Mouse (Mus musculus): ENCODE data around the gene 9530077C05Rik.
"Not testable (repeated sequence)": the region's sequence is repeated elsewhere in the genome, so short reads cannot be mapped to it uniquely, and the experiment has no call there.

Gene 9530077C05Rik

DNA sequence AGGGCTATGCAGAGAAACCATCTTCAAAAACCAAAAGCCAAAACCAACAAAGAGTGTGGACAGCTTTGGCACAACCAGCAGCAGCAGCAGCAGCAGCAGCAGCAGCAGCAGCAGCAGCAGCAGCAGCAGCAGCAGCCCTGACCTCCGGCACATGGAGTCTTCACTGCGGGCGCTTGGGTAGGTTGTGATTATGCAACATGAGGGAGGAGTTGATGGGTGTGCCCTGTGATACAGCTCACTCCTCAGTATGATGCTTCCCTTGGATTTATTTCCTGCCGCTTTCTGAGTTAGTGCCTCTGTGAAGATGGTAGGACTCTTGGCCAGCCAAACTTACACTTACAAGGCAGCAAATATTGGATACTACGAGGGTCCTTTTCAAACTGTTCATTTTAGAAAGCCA lies 35.9 kb downstream of the 9530077C05Rik start:
- in situ Hi-C loops (cut with MboI; ENCODE audit: low pct_unique_long_range_greater_than_20kb in 1 of 2, low sequenced_read_pairs in 2 of 2, unreplicated experiment in 1 of 2), result no loop called here

DNA sequence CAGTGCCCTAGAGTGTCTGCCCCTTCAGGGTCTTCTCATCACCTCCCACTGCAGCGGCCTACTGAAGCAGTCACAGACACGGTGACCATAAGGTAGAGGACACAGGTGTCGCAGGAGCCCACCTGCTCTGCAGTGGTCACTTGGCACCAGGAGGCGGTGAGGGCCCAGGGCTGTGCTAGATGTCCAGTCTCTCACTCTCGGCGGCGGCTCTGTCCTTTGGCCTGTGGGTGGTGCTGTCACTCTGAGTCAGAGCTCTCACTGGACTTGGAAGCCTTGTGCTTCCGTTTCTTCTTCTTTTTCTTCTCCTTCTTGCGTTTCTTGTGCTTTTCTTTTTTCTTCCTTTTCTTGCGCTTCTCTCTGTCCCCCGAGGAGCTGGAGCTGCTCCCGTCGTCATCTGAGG lies 37.1 kb downstream of the 9530077C05Rik start:
- in situ Hi-C loops (cut with MboI; ENCODE audit: low pct_unique_long_range_greater_than_20kb in 1 of 2, low sequenced_read_pairs in 2 of 2, unreplicated experiment in 1 of 2), result no loop called here

DNA sequence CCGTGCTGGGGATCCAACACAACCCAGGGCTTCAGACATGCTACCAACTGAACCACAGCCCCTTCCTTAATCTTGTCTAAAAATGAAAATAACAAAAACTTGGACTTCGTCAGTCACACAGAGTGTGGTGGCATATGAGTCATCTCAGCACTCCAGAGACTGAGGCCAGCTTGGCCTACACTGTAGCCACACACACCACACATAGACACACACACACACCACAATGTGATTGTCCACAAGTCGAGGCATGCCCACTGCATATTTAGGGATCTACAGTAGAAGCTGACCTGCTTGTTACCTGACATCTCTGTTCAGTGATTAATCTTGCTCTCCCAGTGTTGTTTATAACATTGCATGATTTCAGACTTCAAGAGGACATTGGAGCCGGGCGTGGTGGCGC lies 37.9 kb downstream of the 9530077C05Rik start:
- in situ Hi-C loops (cut with MboI; ENCODE audit: low pct_unique_long_range_greater_than_20kb in 1 of 2, low sequenced_read_pairs in 2 of 2, unreplicated experiment in 1 of 2), result no loop called here

DNA sequence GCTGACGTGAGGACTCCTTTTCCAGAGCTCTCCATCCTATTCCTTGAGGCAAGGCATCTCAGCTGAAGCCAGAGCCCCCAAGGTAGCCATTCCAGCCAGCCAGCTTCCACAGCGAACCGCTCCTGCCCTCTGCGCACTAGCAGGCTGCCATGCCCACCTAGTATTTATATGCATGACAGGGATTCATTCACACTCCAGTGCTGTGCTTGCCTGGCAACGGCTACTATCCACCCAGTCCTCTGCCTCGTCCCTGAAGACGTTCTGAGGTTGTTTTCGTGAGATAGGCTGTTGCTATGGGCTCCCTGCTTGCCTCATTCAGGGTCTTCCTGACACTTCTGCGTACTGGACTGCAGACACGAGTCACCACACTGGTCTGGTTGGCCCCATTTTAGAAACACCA lies 41.4 kb downstream of the 9530077C05Rik start:
- in situ Hi-C loops (cut with MboI; ENCODE audit: low pct_unique_long_range_greater_than_20kb in 1 of 2, low sequenced_read_pairs in 2 of 2, unreplicated experiment in 1 of 2), result no loop called here

DNA sequence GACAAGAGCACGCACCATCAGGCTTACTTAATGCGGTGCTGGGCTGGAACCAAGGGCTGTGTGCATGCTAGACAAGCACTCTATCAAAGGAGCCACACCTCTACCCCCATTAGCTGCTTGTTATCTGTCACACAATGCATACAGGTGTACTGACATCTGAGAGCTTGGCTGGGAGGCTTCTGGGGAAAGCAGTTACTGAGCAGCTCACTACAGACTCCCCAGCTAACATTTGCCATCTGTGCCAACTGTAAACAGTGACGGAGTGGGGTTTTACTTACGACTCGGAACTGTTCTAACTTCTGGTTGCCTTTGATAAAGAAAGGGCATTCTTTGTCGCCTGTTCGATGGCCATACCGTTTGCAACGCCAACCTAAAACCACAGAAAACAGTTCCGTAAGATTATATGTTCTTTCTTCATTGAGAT lies 42.2 kb downstream of the 9530077C05Rik start:
- in situ Hi-C loops (cut with MboI; ENCODE audit: low pct_unique_long_range_greater_than_20kb in 1 of 2, low sequenced_read_pairs in 2 of 2, unreplicated experiment in 1 of 2), result no loop called here

DNA sequence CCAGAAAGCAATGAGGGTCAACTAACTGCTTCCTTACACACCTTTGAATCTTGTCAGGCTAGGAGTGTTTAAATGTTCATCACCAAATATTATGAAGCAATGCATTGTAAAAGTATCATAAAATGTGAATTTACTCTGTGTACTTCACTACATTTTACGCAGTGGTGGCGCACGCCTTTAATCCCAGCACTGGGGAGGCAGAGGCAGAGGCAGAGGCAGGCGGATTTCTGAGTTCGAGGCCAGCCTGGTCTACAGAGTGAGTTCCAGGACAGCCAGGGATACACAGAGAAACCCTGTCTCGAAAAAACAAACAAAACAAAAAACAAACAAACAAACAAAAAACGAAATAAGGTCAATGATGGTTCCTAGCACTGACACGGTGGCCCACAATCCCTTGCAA lies 42.7 kb downstream of the 9530077C05Rik start, which contains the start of gene Gm17545:
TSS of gene Gm17545 (plus strand) at position 301 of the 400 bp plus-strand sequence.
- in situ Hi-C loops (cut with MboI; ENCODE audit: low pct_unique_long_range_greater_than_20kb in 1 of 2, low sequenced_read_pairs in 2 of 2, unreplicated experiment in 1 of 2), result not testable (repeated sequence)

DNA sequence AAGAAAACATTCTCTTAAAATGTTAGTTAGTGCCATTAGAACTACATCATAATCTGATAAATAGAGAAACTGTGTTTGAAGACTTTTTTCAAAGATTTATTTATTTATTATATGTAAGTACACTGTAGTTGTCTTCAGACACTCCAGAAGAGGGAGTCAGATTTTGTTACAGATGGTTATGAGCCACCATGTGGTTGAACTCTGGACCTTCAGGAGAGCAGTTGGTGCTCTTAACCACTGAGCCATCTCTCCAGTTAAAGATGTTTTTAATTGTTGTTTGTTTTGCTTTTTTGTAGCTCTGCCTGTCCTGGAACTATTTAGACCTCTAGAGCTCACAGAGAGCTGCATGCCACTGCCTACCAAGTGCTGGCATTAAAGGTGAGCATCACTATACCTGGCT lies 43.7 kb downstream of the 9530077C05Rik start:
- in situ Hi-C loops (cut with MboI; ENCODE audit: low pct_unique_long_range_greater_than_20kb in 1 of 2, low sequenced_read_pairs in 2 of 2, unreplicated experiment in 1 of 2), result no loop called here

DNA sequence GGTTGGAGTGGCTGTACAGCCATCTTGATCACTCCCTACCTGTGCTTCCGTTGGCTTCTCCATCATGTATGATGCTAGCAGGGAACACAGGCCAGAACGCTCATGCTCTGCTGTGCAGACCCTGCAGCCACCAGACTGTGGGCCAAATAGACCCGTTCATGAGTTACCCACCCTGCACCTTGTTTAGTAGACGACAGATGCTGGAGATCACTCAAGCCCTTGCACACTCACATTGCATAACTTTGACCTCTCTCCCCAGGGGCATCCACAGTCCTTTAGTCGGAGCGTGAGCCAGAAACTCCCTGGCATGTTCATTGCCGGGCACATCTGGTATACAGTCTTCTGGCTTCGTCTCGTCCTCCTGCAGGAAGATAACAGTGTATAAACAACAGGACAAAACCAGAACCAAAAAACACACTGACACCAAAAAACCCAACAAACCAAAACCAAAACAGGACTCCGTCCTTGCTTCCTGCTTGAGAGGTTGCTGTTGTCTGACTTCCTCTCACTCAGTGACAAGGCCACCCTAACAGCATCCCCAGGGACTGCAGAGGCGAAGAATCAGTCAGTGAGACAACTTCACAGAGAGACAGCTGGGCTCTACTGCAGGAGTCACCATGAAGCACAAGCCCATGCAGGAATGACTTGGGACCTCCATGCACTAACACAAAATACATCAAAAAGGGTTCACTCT lies 46.0 kb downstream of the 9530077C05Rik start:
- in situ Hi-C loops (cut with MboI; ENCODE audit: low pct_unique_long_range_greater_than_20kb in 1 of 2, low sequenced_read_pairs in 2 of 2, unreplicated experiment in 1 of 2), result no loop called here

DNA sequence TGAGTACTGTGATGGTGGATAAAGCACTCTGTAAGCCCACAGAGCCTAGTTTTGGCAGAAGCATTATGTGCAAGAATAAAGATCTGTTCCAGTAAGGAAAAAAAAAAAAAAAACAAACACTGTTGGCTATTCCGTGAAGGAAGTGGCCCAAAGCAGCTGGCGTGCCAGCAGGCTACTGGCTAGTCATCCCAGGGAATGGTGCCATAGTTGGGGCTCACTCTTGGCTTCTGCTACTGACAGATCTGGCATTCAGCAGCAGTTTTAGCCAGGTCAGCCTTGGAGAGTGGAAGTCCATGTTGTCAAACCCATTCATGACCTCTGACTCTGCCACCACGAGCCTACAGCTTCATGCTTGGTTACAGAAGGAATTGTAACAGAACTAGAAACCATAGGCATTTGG lies 50.6 kb downstream of the 9530077C05Rik start:
- in situ Hi-C loops (cut with MboI; ENCODE audit: low pct_unique_long_range_greater_than_20kb in 1 of 2, low sequenced_read_pairs in 2 of 2, unreplicated experiment in 1 of 2), result no loop called here

DNA sequence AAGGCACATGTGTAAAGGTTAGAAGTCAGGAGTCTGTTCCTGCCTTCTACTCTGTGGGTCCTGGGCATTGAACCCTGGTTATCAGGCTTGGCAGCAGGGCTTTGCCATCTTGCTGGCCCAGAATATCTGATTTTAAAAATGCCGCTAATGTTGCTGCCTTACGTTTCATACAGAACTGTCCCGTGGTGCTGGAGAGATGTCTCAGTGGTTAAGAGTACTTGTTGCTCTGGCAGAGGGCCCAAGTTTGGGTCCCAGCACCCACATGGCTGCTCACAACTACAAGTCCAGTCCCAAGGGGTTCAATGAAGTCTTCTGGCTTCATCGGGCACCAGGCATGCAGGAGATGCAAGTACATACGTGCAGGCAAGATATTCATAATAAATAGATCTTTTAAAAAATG lies 54.9 kb downstream of the 9530077C05Rik start:
- in situ Hi-C loops (cut with MboI; ENCODE audit: low pct_unique_long_range_greater_than_20kb in 1 of 2, low sequenced_read_pairs in 2 of 2, unreplicated experiment in 1 of 2), result no loop called here

DNA sequence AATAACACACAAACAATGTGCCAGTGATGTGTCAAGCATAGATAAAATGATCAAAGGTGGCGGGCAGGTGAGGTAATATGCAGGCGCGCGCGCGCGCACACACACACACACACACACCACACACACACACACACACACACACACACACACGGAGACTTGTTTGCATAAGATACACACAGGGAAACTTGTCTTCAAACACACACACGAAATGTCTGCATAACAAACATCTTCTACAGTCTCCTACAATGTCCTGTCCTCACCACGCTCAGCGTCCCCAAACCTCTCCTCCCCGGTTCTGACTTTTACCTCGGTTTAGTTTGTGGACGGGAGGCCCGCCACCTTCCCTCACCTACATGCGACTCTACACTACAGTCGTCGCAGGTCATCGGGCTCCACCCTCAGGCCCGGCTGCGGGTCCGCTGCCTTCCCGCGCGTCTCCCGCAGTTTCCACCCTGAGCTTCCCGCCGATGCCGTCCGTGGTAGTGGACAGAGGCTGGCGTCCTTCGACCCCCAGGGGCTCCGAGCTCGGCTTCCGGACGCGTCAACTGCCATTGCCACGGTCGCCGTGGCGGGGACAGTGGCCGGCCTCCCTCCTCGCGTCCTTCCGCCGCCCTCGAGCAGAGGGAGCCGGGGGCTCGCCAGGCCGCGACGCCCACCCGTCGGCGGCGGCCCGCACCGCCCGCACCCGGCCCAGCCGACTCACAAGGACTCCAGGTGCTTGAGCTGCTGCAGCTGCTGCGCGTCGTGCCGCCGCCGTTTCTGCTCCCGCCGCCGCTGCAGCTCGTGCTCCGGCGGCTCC lies 56.3 kb downstream of the 9530077C05Rik start:
- in situ Hi-C loops (cut with MboI; ENCODE audit: low pct_unique_long_range_greater_than_20kb in 1 of 2, low sequenced_read_pairs in 2 of 2, unreplicated experiment in 1 of 2), result no loop called here

DNA sequence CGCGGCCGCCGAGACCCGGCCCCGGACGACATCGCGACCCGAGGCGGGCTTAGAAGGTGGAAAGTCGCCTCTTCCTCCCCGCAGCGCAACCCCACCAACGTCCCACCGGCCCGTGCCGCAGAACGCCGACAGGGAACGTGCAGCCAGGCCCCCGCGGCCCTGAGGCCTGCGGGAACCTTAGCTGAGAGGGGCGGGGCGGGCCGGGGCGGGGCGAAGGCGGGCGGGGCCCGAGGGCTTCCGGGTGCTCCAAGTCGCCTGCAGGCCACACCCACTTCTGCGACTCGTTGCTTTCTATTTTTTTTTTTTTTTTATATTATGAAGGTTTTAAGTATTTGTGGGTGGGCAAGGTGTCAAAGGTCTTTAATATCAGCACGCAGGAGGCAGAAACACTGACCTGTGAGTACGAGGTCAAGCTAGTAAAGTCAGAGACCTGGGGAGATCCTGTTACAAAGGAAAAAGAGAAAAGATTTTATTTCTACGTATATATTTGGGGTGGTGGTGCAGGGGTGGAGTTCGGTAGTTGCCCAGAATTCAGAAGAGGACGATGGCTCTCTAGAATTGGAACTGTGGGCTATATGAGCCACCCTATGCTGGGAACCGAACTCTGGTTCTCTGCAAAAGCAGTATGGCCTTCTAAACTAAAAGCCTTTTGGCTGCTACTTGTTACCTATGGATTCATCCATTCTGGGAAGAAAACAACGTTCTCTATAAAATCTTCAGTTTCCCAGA lies 57.0 kb downstream of the 9530077C05Rik start:
- in situ Hi-C loops (cut with MboI; ENCODE audit: low pct_unique_long_range_greater_than_20kb in 1 of 2, low sequenced_read_pairs in 2 of 2, unreplicated experiment in 1 of 2), result no loop called here

DNA sequence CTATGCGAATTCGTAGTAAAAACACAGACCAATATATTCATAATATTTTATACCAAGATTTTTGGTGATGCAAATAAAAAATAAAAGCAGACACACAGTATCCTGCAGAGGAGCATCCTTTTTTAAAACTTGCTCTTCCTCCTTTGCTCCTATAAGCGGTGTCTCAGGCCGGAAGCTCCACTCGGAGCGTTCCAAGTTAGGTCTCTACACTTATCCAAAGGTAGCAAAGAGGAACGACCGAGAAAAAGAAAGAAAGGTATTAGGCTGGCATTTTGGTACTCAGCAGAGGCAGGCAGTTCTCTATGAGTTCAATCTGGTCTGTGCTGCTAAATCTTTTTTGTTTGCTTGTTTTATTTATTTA lies 57.6 kb downstream of the 9530077C05Rik start:
- in situ Hi-C loops (cut with MboI; ENCODE audit: low pct_unique_long_range_greater_than_20kb in 1 of 2, low sequenced_read_pairs in 2 of 2, unreplicated experiment in 1 of 2), result no loop called here

DNA sequence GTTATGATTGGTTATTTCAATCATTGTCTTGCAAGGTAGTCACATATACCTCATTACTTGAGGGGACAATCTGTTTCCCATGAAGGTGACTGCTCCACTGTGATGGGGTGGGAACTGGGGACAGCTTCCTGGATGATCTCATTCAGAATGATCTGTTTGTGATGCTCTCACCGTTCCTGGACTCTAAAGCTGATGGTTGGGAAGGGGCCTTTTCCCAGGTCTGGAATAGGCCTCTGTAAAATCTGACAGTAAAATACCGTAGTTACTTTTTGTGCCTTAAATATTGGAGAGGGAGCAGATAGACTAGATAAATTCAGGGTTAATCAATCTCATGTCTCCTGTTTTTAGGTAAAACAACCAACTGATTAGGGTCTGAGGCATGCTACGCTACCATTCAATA lies 58.3 kb downstream of the 9530077C05Rik start, which contains the start of gene Rp9:
TSS of gene Rp9 (minus strand) at position 101 of the 400 bp plus-strand sequence.
- in situ Hi-C loops (cut with MboI; ENCODE audit: low pct_unique_long_range_greater_than_20kb in 1 of 2, low sequenced_read_pairs in 2 of 2, unreplicated experiment in 1 of 2), result no loop called here

DNA sequence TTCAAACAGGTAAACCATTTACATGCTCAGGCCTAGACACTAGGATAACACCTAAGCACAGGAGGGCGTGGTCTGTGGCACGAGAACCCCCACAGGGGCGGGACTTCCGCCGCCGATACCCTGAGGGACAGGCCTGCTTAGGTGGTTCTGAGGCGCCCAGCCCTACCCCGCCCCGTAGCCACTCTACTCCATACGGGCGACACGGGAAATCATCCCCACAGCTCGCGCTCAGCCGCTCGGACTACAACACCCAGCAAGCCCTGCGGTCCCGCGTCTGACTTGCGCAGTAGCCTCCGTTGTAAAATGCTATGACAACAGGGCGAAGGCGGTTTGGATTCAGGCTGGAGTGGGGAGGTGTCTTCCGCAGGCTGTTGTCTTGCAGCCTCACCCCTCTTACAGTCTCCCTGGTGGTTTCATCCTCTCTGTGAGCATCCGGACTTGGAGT lies 64.1 kb downstream of the 9530077C05Rik start, which contains the start of gene Bbs9:
TSS of gene Bbs9 (plus strand) at position 292 of the 445 bp plus-strand sequence.
- in situ Hi-C loops (cut with MboI; ENCODE audit: low pct_unique_long_range_greater_than_20kb in 1 of 2, low sequenced_read_pairs in 2 of 2, unreplicated experiment in 1 of 2), result no loop called here

DNA sequence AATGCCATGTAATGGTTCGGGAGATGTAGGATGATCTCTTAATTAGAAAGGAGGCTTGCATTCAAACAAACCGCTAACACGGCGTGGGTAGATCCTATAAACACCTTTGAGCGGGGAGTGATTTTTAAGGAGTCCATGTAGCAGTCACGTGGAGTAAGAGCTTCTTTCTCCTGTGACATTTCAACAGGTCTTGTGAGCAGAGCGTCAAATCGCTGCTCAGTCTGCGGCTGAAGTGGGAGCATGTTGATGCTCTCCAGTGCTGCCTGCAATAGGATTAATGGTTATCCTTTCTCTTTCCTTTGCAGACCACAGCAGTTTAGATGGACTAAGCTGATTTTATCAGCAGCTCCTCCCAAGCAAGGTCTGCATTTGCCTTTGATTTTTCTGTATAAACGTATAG lies 65.0 kb downstream of the 9530077C05Rik start:
- in situ Hi-C loops (cut with MboI; ENCODE audit: low pct_unique_long_range_greater_than_20kb in 1 of 2, low sequenced_read_pairs in 2 of 2, unreplicated experiment in 1 of 2), result no loop called here

DNA sequence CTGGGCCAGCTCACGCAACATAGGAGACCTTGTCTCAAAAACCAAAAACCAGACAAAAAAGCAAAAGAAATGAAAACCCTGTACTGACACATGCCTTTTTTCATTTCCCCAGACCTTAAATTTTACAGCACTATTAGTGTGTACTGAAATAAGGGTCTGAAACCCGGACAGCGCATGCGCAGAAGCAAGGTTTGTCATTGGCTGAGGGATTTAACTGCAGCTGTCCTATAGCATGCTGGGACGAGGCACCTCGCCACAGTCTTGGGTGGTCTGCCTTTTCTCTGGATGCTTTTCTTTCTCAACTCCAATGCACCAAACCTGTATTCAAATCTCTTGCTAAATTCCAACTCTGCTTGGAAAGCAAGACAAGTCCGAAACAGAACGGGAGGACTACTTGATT lies 67.6 kb downstream of the 9530077C05Rik start:
- in situ Hi-C loops (cut with MboI; ENCODE audit: low pct_unique_long_range_greater_than_20kb in 1 of 2, low sequenced_read_pairs in 2 of 2, unreplicated experiment in 1 of 2), result no loop called here

DNA sequence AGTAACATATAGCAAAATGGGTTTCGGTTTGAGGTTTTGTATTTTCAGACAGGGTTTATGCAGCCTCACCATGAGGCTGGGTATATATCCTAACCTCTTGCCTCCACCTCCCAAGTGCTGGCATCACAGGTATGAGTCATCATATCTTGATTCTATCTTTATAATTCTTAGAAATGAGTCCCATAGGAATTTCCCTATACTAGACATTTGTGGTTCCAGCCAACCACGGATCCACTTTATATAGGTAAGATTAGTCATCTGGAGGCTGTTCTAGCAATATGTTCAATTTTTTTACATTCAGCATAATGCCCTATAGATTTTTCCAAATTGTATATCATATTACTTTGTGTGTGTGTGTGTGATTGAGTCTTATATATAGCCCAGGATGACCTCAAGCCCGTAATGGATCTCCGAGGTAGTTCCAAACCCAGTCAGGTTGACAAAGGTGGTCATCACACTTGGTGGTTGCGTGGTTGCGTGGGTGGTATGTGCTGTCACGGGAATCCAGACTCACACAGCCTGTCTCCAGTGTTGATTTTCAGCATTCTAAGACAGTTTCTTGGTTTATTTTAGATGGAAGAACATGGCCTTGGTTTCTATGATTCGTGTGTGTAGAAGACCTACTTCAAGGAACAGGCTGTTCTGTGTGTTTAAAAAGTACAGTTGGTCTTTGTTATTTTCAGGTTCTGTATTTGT lies 72.7 kb downstream of the 9530077C05Rik start:
- in situ Hi-C loops (cut with MboI; ENCODE audit: low pct_unique_long_range_greater_than_20kb in 1 of 2, low sequenced_read_pairs in 2 of 2, unreplicated experiment in 1 of 2), result no loop called here

Data from mouse embryonic stem cell (cell line).